Mouse (Mus musculus) embryonic facial prominence, embryonic 15.5 days (tissue): ENCODE measurements around the gene Exosc10. TPM values are rescaled to one million over a fixed set of nuclear protein-coding genes. Genes with fewer than 3 reads are reported as not detected.

Experiments
- ATAC-seq: fragments of 200-750 bp; cut with Nextera tagmentation; 2 replicates; pipeline ENCODE4 v1.8.0; 2017; ENCODE audit warnings: low read depth, moderate TSS enrichment; ENCODE audit not compliant: insufficient number of reproducible peaks, low FRiP score, low TSS enrichment
- H3K27ac ChIP-seq: fragments of 300-500 bp; sonication (generic); replicated peaks from 2 replicates; pipeline ENCODE4 v1.5.1; 2015; ENCODE audit warnings: mild to moderate bottlenecking, inconsistent platforms
- H3K27me3 ChIP-seq: fragments of 300-500 bp; sonication (generic); 2 replicates; pipeline ENCODE4 v1.6.1; 2015; ENCODE audit warnings: inconsistent platforms
- H3K36me3 ChIP-seq: fragments of 300-500 bp; sonication (generic); 2 replicates; pipeline ENCODE4 v1.6.1; 2015; ENCODE audit warnings: mild to moderate bottlenecking, inconsistent platforms
- H3K4me1 ChIP-seq: fragments of 300-500 bp; sonication (generic); 2 replicates; pipeline ENCODE4 v1.6.1; 2015; ENCODE audit warnings: inconsistent platforms
- H3K4me2 ChIP-seq: fragments of 300-500 bp; sonication (generic); replicated peaks from 2 replicates; pipeline ENCODE4 v1.6.1; 2015; ENCODE audit warnings: mild to moderate bottlenecking, inconsistent platforms
- H3K4me3 ChIP-seq: fragments of 300-500 bp; sonication (generic); replicated peaks from 2 replicates; pipeline ENCODE4 v1.5.1; 2015; ENCODE audit warnings: mild to moderate bottlenecking, inconsistent platforms
- H3K9ac ChIP-seq: fragments of 300-500 bp; sonication (generic); 2 replicates; pipeline ENCODE4 v1.6.1; 2015; ENCODE audit warnings: inconsistent platforms
- H3K9me3 ChIP-seq: fragments of 300-500 bp; sonication (generic); replicated peaks from 2 replicates; pipeline ENCODE4 v1.6.1; 2016; ENCODE audit warnings: inconsistent platforms
- WGBS: fragments of 180-500 bp; shearing (Covaris S2); methylation state at CpG from one replicate; pipeline ENCODE4 v1.1.7; 2015; 5-methylcytosine and 5-hydroxymethylcytosine counted together
- polyA plus RNA-seq: library from polyadenylated mRNA; unstranded; fragments of >200 nt; fragmentation: Nextera tagmentation; extraction: Ambion mirVana; gene quantifications from 2 replicates; pipeline ENCODE4 v1.2.1, GENCODE M21; 2015

The Exosc10 gene
- polyA plus RNA-seq: 82.7 and 87.6 TPM in 2 replicates

GRCm38 (mm10) chr4:148558297-148559000, at the start of gene Exosc10:
Exosc10 (plus strand) TSS chr4:148558429.
- ATAC-seq: peak; percentile 91
- Histone ChIP-seq H3K9ac (peak within 1 kb of the TSS; percentile 92), H3K4me2 (peak within 1 kb of the TSS; percentile 68), H3K27me3 (no peaks in the 10 kb centered on the region), H3K9me3 (no peaks in the 10 kb centered on the region), H3K36me3 (peaks cover 68% of the 10 kb centered on the region), H3K4me1 (peaks cover 5% of the 10 kb centered on the region; the same call in 1 of the 2 replicates), H3K4me3 (peak within 1 kb of the TSS; percentile 85), H3K27ac (peak within 1 kb of the TSS; percentile 92)
- under 1% methylated on average over 63 of the region's 63 CpGs for WGBS

- 67% methylated on average over 8 of the region's 8 CpGs for WGBS
- H3K36me3 ChIP-seq: peaks cover 45% of the 10 kb centered on the region
Observed at GRCm38 (mm10) chr4:148509450-148510084, 48.7 kb upstream of the Exosc10 start.

GRCm38 (mm10) chr4:148510691-148511090, 47.5 kb upstream of the Exosc10 start:
- no peak for ATAC-seq
- H3K36me3 ChIP-seq: peaks cover 51% of the 10 kb centered on the region

More at GRCm38 (mm10) chr4:148509450-148510084, 48.7 kb upstream of the Exosc10 start:
- no peaks in the 10 kb centered on the region for H3K27me3 ChIP-seq
- no peaks in the 10 kb centered on the region for H3K9me3 ChIP-seq
- peak overlapping the region; percentile 69; the same call in 1 of the 2 replicates for H3K27ac ChIP-seq
- peaks cover 17% of the 10 kb centered on the region for H3K4me1 ChIP-seq
- no peak overlapping the region for H3K9ac ChIP-seq
- H3K4me2 ChIP-seq: no peak overlapping the region
- no peak for ATAC-seq
- H3K4me3 ChIP-seq: no peak overlapping the region

GRCm38 (mm10) chr4:148511334-148511733, 46.9 kb upstream of the Exosc10 start:
- Histone ChIP-seq H3K4me2 (no peak overlapping the region), H3K36me3 (peaks cover 49% of the 10 kb centered on the region)
- no peak for ATAC-seq

More at GRCm38 (mm10) chr4:148510691-148511090, 47.5 kb upstream of the Exosc10 start:
- Histone ChIP-seq H3K27ac (peak overlapping the region; percentile 65; the same call in 1 of the 2 replicates), H3K4me2 (no peak overlapping the region), H3K4me1 (peaks cover 17% of the 10 kb centered on the region), H3K9me3 (no peaks in the 10 kb centered on the region), H3K9ac (no peak overlapping the region), H3K4me3 (no peak overlapping the region), H3K27me3 (no peaks in the 10 kb centered on the region)
- 66% methylated on average over 4 of the region's 4 CpGs for WGBS

GRCm38 (mm10) chr4:148513021-148513559, 45.1 kb upstream of the Exosc10 start:
- Histone ChIP-seq H3K9ac (no peak overlapping the region), H3K27me3 (no peaks in the 10 kb centered on the region), H3K4me2 (no peak overlapping the region), H3K4me1 (peaks cover 14% of the 10 kb centered on the region), H3K9me3 (no peaks in the 10 kb centered on the region), H3K27ac (no peak overlapping the region), H3K36me3 (peaks cover 58% of the 10 kb centered on the region), H3K4me3 (no peak overlapping the region)
- 70% methylated on average over 6 of the region's 6 CpGs for WGBS
- ATAC-seq: peak; percentile 40; the same call in 1 of the 2 replicates

More at GRCm38 (mm10) chr4:148511334-148511733, 46.9 kb upstream of the Exosc10 start:
- Histone ChIP-seq H3K9ac (no peak overlapping the region), H3K4me3 (no peak overlapping the region), H3K9me3 (no peaks in the 10 kb centered on the region), H3K27me3 (no peaks in the 10 kb centered on the region), H3K4me1 (peaks cover 17% of the 10 kb centered on the region), H3K27ac (no peak overlapping the region)
- WGBS: 92% methylated on average over 4 of the region's 4 CpGs

GRCm38 (mm10) chr4:148515313-148515712, 42.9 kb upstream of the Exosc10 start:
- Histone ChIP-seq H3K4me2 (no peak overlapping the region), H3K4me3 (no peak overlapping the region), H3K27ac (no peak overlapping the region), H3K4me1 (0 out of 2 replicates have a peak, but pooled peaks cover 8% of the 10 kb centered on the region), H3K36me3 (peaks cover 66% of the 10 kb centered on the region), H3K27me3 (no peaks in the 10 kb centered on the region), H3K9ac (no peak overlapping the region), H3K9me3 (no peaks in the 10 kb centered on the region)
- ATAC-seq: no peak
- 83% methylated on average over 2 of the region's 2 CpGs for WGBS

GRCm38 (mm10) chr4:148517809-148518208, 40.4 kb upstream of the Exosc10 start:
- H3K9ac ChIP-seq: no peak overlapping the region
- no peaks in the 10 kb centered on the region for H3K27me3 ChIP-seq
- no peak overlapping the region for H3K4me2 ChIP-seq
- ATAC-seq: peak; percentile 40; the same call in 1 of the 2 replicates
- H3K27ac ChIP-seq: no peak overlapping the region
- H3K36me3 ChIP-seq: peaks cover 74% of the 10 kb centered on the region
- no peaks in the 10 kb centered on the region for H3K9me3 ChIP-seq
- H3K4me3 ChIP-seq: no peak overlapping the region
- WGBS: 50% methylated on average over 4 of the region's 4 CpGs
- 0 out of 2 replicates have a peak, but pooled peaks cover 4% of the 10 kb centered on the region for H3K4me1 ChIP-seq

GRCm38 (mm10) chr4:148518235-148518795, 39.9 kb upstream of the Exosc10 start:
- ATAC-seq: no peak; the same call in 1 of the 2 replicates
- WGBS: 42% methylated on average over 5 of the region's 5 CpGs
- no peak overlapping the region for H3K4me2 ChIP-seq
- 0 out of 2 replicates have a peak, but pooled peaks cover 4% of the 10 kb centered on the region for H3K4me1 ChIP-seq
- peak overlapping the region; percentile 44; the same call in 1 of the 2 replicates for H3K27ac ChIP-seq
- H3K36me3 ChIP-seq: peaks cover 75% of the 10 kb centered on the region
- H3K27me3 ChIP-seq: no peaks in the 10 kb centered on the region
- no peak overlapping the region for H3K9ac ChIP-seq
- H3K9me3 ChIP-seq: no peaks in the 10 kb centered on the region
- no peak overlapping the region for H3K4me3 ChIP-seq

GRCm38 (mm10) chr4:148523538-148523937, 34.7 kb upstream of the Exosc10 start:
- H3K27ac ChIP-seq: no peak overlapping the region
- H3K27me3 ChIP-seq: no peaks in the 10 kb centered on the region
- H3K4me3 ChIP-seq: no peak overlapping the region
- no peak overlapping the region for H3K4me2 ChIP-seq
- H3K4me1 ChIP-seq: 0 out of 2 replicates have a peak, but pooled peaks cover 3% of the 10 kb centered on the region
- no peak for ATAC-seq
- H3K9ac ChIP-seq: no peak overlapping the region
- 69% methylated on average over 7 of the region's 7 CpGs for WGBS
- H3K36me3 ChIP-seq: peaks cover 86% of the 10 kb centered on the region
- H3K9me3 ChIP-seq: no peaks in the 10 kb centered on the region

GRCm38 (mm10) chr4:148527158-148527910, 30.9 kb upstream of the Exosc10 start:
- Histone ChIP-seq H3K36me3 (peaks cover 89% of the 10 kb centered on the region), H3K27ac (0 out of 2 replicates have a peak overlapping the region, but pooled peaks have one; percentile 11), H3K4me2 (no peak overlapping the region), H3K4me1 (no peaks in the 10 kb centered on the region), H3K9me3 (no peaks in the 10 kb centered on the region), H3K4me3 (no peak overlapping the region), H3K9ac (no peak overlapping the region), H3K27me3 (no peaks in the 10 kb centered on the region)
- 86% methylated on average over 10 of the region's 10 CpGs for WGBS
- no peak for ATAC-seq
